ENCODE assay signal across 8 mouse cellular contexts in the genomic region with DNA sequence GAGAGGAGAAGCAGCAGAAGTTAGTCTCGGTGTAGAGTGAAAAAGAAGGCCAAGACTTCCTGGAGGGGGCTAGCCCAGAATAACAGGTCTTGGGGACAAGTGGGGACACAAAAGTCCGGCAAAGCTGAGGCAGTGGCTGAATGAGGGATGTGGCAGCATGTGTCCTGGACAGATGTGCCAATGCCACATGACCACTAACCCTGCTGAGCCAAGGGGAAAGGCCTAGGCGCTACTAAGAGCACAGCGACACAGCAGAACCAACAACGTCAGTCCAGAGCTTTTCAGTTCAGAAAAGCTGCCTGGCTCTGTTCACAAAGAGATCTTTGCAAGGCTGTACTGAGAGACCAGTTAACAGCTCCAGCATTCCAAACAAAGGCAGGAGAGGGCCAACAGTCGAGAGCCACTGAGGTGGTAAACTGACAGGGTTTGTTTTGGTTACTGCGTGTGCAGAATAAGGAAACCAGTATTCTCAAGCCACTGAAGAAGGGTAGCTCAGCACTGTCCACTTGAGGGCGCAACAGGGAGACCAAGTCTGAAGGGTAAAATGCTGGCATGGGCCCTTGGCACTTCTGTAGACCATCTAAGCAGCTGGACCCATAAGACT. TPM values are rescaled to one million over a fixed set of nuclear protein-coding genes. Genes with fewer than 3 reads are reported as not detected.
DNase-seq lines count a peak whose midpoint lies in the region; ATAC-seq and TF ChIP-seq lines count a peak whose summit lies in the region.

No protein-coding gene starts in this region.

- no peak overlapping the region for H3K4me2 ChIP-seq in intestine, postnatal 0 days (replicated peaks; ENCODE audit: low read depth)
- H3K4me2 ChIP-seq in intestine, embryonic 16.5 days (ENCODE audit: low read depth, low read length), result no peak overlapping the region
- H3K4me2 ChIP-seq in heart, embryonic 15.5 days, result no peak overlapping the region
- no peak overlapping the region for H3K4me2 ChIP-seq in lung, postnatal 0 days (replicated peaks; ENCODE audit: low read depth, low read length)
- H3K4me2 ChIP-seq in kidney, embryonic 14.5 days (replicated peaks; ENCODE audit: low read depth, low read length), result no peak overlapping the region

- no peak overlapping the region for H3K4me3 ChIP-seq in intestine, postnatal 0 days (ENCODE audit: low read depth, low read length)
- H3K4me3 ChIP-seq in intestine, embryonic 16.5 days (ENCODE audit: low read length), result no peak overlapping the region
- H3K4me3 ChIP-seq in heart, embryonic 15.5 days, result no peak overlapping the region
- no peak overlapping the region for H3K4me3 ChIP-seq in lung, postnatal 0 days (ENCODE audit: low read depth, low read length)
- no peak overlapping the region for H3K4me3 ChIP-seq in kidney, embryonic 14.5 days (ENCODE audit: low read length)

- H3K27ac ChIP-seq in intestine, postnatal 0 days (ENCODE audit: low read depth, low read length), result 0 out of 2 replicates have a peak overlapping the region, but pooled peaks have one; percentile 15
- H3K27ac ChIP-seq in intestine, embryonic 16.5 days (ENCODE audit: low read length), result no peak overlapping the region
- peak overlapping the region; percentile 87 for H3K27ac ChIP-seq in heart, embryonic 15.5 days
- H3K27ac ChIP-seq in lung, postnatal 0 days (ENCODE audit: low read length), result peak overlapping the region; percentile 64; the same call in 1 of the 2 replicates
- no peak overlapping the region for H3K27ac ChIP-seq in kidney, embryonic 14.5 days (ENCODE audit: low read depth, low read length)

- H3K4me1 ChIP-seq in intestine, postnatal 0 days (replicated peaks; ENCODE audit: control insufficient read depth, insufficient read depth, low read length), result peaks cover 21% of the 10 kb centered on the region
- peaks cover 32% of the 10 kb centered on the region for H3K4me1 ChIP-seq in intestine, embryonic 16.5 days (ENCODE audit: control insufficient read depth, insufficient read depth, low read length)
- H3K4me1 ChIP-seq in heart, embryonic 15.5 days (replicated peaks), result peaks cover 65% of the 10 kb centered on the region
- H3K4me1 ChIP-seq in lung, postnatal 0 days (ENCODE audit: insufficient read depth, low read depth, low read length), result peaks cover 15% of the 10 kb centered on the region; the same call in 1 of the 2 replicates
- H3K4me1 ChIP-seq in kidney, embryonic 14.5 days (ENCODE audit: control insufficient read depth, insufficient read depth, low read length), result peaks cover 9% of the 10 kb centered on the region

- no peaks in the 10 kb centered on the region for H3K9me3 ChIP-seq in intestine, postnatal 0 days (ENCODE audit: control insufficient read depth)
- no peaks in the 10 kb centered on the region for H3K9me3 ChIP-seq in intestine, embryonic 16.5 days (ENCODE audit: control insufficient read depth, low read length)
- H3K9me3 ChIP-seq in heart, embryonic 15.5 days (replicated peaks), result no peaks in the 10 kb centered on the region
- no peaks in the 10 kb centered on the region for H3K9me3 ChIP-seq in lung, postnatal 0 days (ENCODE audit: low read length)
- no peaks in the 10 kb centered on the region for H3K9me3 ChIP-seq in kidney, embryonic 14.5 days (ENCODE audit: control insufficient read depth, low read length)

- H3K9ac ChIP-seq in intestine, postnatal 0 days (ENCODE audit: low read depth, low read length), result no peak overlapping the region
- H3K9ac ChIP-seq in intestine, embryonic 16.5 days (ENCODE audit: low read depth, low read length), result no peak overlapping the region
- H3K9ac ChIP-seq in heart, embryonic 15.5 days, result no peak overlapping the region
- no peak overlapping the region for H3K9ac ChIP-seq in lung, postnatal 0 days (replicated peaks; ENCODE audit: low read depth)
- H3K9ac ChIP-seq in kidney, embryonic 14.5 days (ENCODE audit: low read depth, low read length), result no peak overlapping the region

- H3K36me3 ChIP-seq in intestine, postnatal 0 days (ENCODE audit: control insufficient read depth, insufficient read depth), result no peaks in the 10 kb centered on the region; the same call in 1 of the 2 replicates
- no peaks in the 10 kb centered on the region for H3K36me3 ChIP-seq in intestine, embryonic 16.5 days (ENCODE audit: control insufficient read depth, insufficient read depth, low read length)
- peaks cover 10% of the 10 kb centered on the region; the same call in 1 of the 2 replicates for H3K36me3 ChIP-seq in heart, embryonic 15.5 days
- H3K36me3 ChIP-seq in lung, postnatal 0 days (ENCODE audit: insufficient read depth, low read length), result no peaks in the 10 kb centered on the region
- H3K36me3 ChIP-seq in kidney, embryonic 14.5 days (ENCODE audit: control insufficient read depth, insufficient read depth, low read length), result peaks cover 4% of the 10 kb centered on the region; the same call in 1 of the 2 replicates

- H3K27me3 ChIP-seq in intestine, postnatal 0 days (replicated peaks; ENCODE audit: control insufficient read depth, insufficient read depth, low read length), result no peaks in the 10 kb centered on the region
- H3K27me3 ChIP-seq in intestine, embryonic 16.5 days (replicated peaks; ENCODE audit: control insufficient read depth, insufficient read depth, low read length), result no peaks in the 10 kb centered on the region
- no peaks in the 10 kb centered on the region for H3K27me3 ChIP-seq in heart, embryonic 15.5 days
- no peaks in the 10 kb centered on the region for H3K27me3 ChIP-seq in lung, postnatal 0 days (replicated peaks; ENCODE audit: insufficient read depth, low read length)
- no peaks in the 10 kb centered on the region for H3K27me3 ChIP-seq in kidney, embryonic 14.5 days (ENCODE audit: control insufficient read depth, insufficient read depth, low read length)

- WGBS in intestine, postnatal 0 days, result 78% methylated on average over 8 of the region's 8 CpGs
- 79% methylated on average over 8 of the region's 8 CpGs for WGBS in intestine, embryonic 16.5 days
- 64% methylated on average over 8 of the region's 8 CpGs for WGBS in heart, embryonic 15.5 days
- 59% methylated on average over 8 of the region's 8 CpGs for WGBS in lung, postnatal 0 days
- 84% methylated on average over 8 of the region's 8 CpGs for WGBS in kidney, embryonic 14.5 days

- no peak for TF ChIP-seq EP300 in lung, postnatal 0 days (IDR thresholded peaks at IDR 0.05)

- ATAC-seq in intestine, postnatal 0 days, result no peak
- ATAC-seq in intestine, embryonic 16.5 days, result no peak
- no peak for ATAC-seq in heart, embryonic 15.5 days (replicated peaks; ENCODE audit: insufficient number of reproducible peaks, insufficient read depth, low FRiP score, low read depth)
- ATAC-seq in lung, postnatal 0 days, result no peak
- ATAC-seq in inflammation-experienced regulatory T-cells, adult 6 months, result no peak
- ATAC-seq in kidney, embryonic 14.5 days (ENCODE audit: low FRiP score, low TSS enrichment), result no peak

- peak; percentile 33 for DNase-seq in c-Kit-positive CD71-positive TER-119-positive erythroid progenitor cells, embryonic 14.5 days (ENCODE audit: low spot score)
- no peak for DNase-seq in lung, postnatal 0 days (ENCODE audit: low spot score)
- no peak for DNase-seq in adrenal gland, postnatal 36 days

- peak; percentile 56 for TF ChIP-seq CTCF in intestine, postnatal 0 days (IDR thresholded peaks at IDR 0.05; ENCODE audit: low read depth)
- peak; percentile 46 for TF ChIP-seq CTCF in lung, postnatal 0 days (IDR thresholded peaks at IDR 0.05)

RNA-seq across cellular contexts. Expression of a gene that starts 15.0 kb away (rescaled TPM):
- polyA plus RNA-seq in intestine, postnatal 0 days (2015; fragmentation: Nextera tagmentation; extraction: Ambion mirVana), result 8.9 and 9.1 TPM in 2 replicates
- 9.0 and 10.5 TPM in 2 replicates for polyA plus RNA-seq in intestine, embryonic 16.5 days (2015; fragmentation: Nextera tagmentation; extraction: Ambion mirVana)
- 28.4 and 30.6 TPM in 2 replicates for polyA plus RNA-seq in heart, embryonic 15.5 days (2015; fragmentation: Nextera tagmentation; extraction: Ambion mirVana)
- 16.9 and 18.9 TPM in 2 replicates for polyA plus RNA-seq in lung, postnatal 0 days (2015; fragmentation: Nextera tagmentation; extraction: Ambion mirVana)
- 10 to 100 TPM; 16.1 to 20.2 TPM for total RNA-seq in adrenal gland, postnatal 36 days (2021)
- polyA plus RNA-seq in inflammation-experienced regulatory T-cells, adult 6 months (2017; shearing (Covaris generic)), result not detected
- polyA plus RNA-seq in kidney, embryonic 14.5 days (2014; fragmentation: Nextera tagmentation; extraction: Ambion mirVana), result 13.1 and 26.5 TPM in 2 replicates

Comparison
In these comparisons a context has a peak if more than half of its experiments do, and no peak if none do; other contexts are left out.
1. H3K27ac ChIP-seq: peak in intestine, postnatal 0 days (single experiment), heart, embryonic 15.5 days (single experiment) and lung, postnatal 0 days (single experiment); none in intestine, embryonic 16.5 days (single experiment) and kidney, embryonic 14.5 days (single experiment).